Mouse (Mus musculus): ENCODE data around the gene Ddx17. TPM values are rescaled to one million over a fixed set of nuclear protein-coding genes. Genes with fewer than 3 reads are reported as not detected.

The Ddx17 gene
- polyA plus RNA-seq (2012; rRNA removed) (71.4 and 104 TPM in 2 replicates), polyA plus RNA-seq (2014; fragmentation: Nextera tagmentation; extraction: Ambion mirVana) (13.9 and 19.0 TPM in 2 replicates)

DNA sequence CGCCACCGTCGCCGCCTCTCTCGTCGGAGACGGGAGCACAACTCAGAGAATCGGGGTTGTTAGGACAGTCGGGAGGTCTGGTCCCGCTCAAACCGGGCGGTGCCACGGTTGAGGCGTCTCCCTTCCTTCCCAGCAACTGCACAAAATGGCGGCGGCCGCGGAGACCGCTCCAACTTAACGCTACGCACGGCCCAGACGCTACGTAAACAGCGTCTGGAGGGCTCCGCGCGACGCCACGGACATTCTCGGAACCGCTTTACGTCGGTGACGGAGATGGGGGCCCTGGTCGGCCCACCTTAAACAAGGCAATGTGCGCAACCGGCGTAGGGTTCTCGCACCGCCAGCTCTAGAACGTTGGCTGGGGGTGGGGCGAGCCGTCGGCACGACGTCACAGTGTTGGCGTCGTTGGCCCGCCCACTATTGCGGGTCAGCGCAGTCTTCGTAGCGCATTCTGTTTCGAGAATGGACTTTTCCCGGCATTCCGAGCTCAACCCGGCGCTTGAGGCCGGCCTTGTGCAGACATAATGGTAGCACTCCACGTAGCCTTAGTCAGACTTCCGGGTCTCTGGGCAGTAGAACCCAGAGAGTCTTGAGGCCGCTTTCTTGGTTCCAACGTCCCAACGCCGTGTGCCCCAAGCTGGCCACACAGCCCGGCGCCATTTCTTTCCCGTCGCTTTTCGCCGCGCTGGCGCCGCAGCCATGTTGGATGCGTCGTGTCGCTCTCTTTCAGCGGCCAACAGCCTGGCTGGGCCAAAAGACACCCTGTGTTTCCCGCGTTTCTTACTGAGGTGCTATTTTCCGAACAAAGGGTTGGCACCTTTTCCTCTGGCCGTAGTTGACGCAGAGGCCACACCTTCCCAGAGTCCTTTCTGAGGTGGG, at the start of gene Ddx17:
Gene Ddx17 (minus strand): TSS at position 332 of the 879 bp plus-strand sequence.
- no peak for TF ChIP-seq CTCF (IDR thresholded peaks at IDR 0.05; ENCODE audit: low read depth)
- TF ChIP-seq EP300 (IDR thresholded peaks at IDR 0.05; ENCODE audit: low read depth) = peak; percentile 82
- Histone ChIP-seq H3K4me1 (replicated peaks; ENCODE audit: control insufficient read depth in 2 of 2, insufficient read depth in 2 of 2, low read length in 1 of 2) (peaks cover 6 to 14% of the 10 kb centered on the region in 2 experiments), H3K4me3 (ENCODE audit: insufficient read depth in 1 of 2, low read depth in 2 of 2, low read length in 2 of 2) (peak within 1 kb of the TSS; percentile 73 to 83), H3K4me2 (ENCODE audit: low read depth) (peak within 1 kb of the TSS; percentile 87), H3K9me3 (ENCODE audit: control insufficient read depth, low read length) (no peaks in the 10 kb centered on the region), H3K27me3 (ENCODE audit: control insufficient read depth, insufficient read depth, low read length) (no peaks in the 10 kb centered on the region), H3K36me3 (replicated peaks; ENCODE audit: control insufficient read depth, insufficient read depth, low read depth) (peaks cover 27% of the 10 kb centered on the region), H3K27ac (peak within 1 kb of the TSS; percentile 76), H3K9ac (replicated peaks) (peak within 1 kb of the TSS; percentile 83)
- WGBS (ENCODE audit: insufficient replicate concordance) = 4% methylated on average over 84 of the region's 84 CpGs
- peak; percentile 89 to 91 (median 91) for DNase-seq (ENCODE audit: low read depth in 3 of 3, low spot score in 3 of 3)
- peak; percentile 93 for ATAC-seq (ENCODE audit: insufficient read depth)

DNA sequence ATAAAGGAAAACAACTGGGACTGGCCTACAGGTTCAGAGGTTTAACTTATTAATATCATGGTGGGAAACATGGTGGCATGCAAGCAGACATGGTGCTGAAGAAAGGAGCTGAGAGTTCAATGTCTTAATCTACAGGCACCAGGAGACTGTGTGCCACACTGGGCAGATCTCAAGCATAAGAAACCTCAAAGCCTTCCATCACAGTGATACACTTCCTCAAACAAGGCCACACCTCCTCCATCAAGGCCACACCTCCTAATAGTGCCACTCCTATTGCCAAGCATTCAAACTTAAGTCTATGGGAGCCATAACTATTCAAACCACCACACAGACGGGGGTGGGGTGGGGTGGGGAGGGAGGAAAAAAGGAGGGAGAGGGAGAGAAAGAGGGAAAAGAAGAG, 35.0 kb upstream of the Ddx17 start:
- Histone ChIP-seq H3K9ac (replicated peaks) (no peak overlapping the region), H3K4me2 (ENCODE audit: low read depth) (no peak overlapping the region), H3K4me3 (ENCODE audit: insufficient read depth in 1 of 2, low read depth in 2 of 2, low read length in 2 of 2) (no peak overlapping the region), H3K4me1 (replicated peaks; ENCODE audit: control insufficient read depth in 2 of 2, insufficient read depth in 2 of 2, low read length in 1 of 2) (no peaks in the 10 kb centered on the region), H3K27me3 (ENCODE audit: control insufficient read depth, insufficient read depth, low read length) (no peaks in the 10 kb centered on the region), H3K36me3 (replicated peaks; ENCODE audit: control insufficient read depth, insufficient read depth, low read depth) (no peaks in the 10 kb centered on the region), H3K27ac (no peak overlapping the region), H3K9me3 (ENCODE audit: control insufficient read depth, low read length) (no peaks in the 10 kb centered on the region)
- TF ChIP-seq EP300 (IDR thresholded peaks at IDR 0.05; ENCODE audit: low read depth) (no peak), CTCF (IDR thresholded peaks at IDR 0.05; ENCODE audit: low read depth) (no peak)
- DNase-seq (ENCODE audit: low read depth in 3 of 3, low spot score in 3 of 3) (no peak), ATAC-seq (ENCODE audit: insufficient read depth) (no peak)
- 33% methylated on average over 1 of the region's 1 CpGs for WGBS (ENCODE audit: insufficient replicate concordance)

DNA sequence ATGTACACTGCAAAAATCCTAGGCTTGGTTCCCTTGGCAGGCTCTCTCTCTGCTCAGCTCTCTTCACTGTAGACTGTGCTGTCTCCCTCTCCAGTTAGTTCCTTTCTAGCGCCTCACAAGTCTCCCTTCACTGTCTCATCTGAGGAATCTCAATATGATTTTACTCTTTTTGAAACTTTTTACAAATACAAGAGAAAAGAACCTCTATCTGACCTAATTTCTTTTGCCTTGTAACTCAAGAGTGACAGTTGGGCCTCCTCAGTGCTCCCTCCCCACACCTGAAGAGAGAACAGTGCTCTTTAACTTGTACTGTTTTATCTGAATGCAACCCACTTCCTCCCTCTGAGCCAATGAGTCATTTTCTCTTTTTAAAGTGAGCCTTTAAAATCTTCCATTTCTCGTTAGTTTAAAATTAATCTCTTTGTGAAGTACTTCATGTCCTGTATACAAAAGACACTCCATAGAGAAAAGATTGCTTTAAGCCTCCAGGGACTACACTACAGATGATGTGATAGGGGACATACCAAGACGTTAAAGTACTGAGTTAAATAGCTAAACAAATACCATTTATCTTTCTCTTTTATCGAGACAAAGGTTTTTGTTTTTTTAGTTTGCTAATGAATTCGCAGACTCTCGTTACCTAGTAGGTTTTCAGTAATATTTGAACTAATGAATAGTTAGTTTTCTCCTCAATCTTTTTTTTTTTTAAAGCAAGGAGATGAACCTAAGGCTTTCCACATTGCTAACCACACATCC, 31.3 kb upstream of the Ddx17 start:
- DNase-seq (ENCODE audit: low read depth in 3 of 3, low spot score in 3 of 3) (no peak), ATAC-seq (ENCODE audit: insufficient read depth) (no peak)
- no peaks in the 10 kb centered on the region for H3K36me3 ChIP-seq (replicated peaks; ENCODE audit: control insufficient read depth, insufficient read depth, low read depth)
- no peak overlapping the region for H3K27ac ChIP-seq
- no peaks in the 10 kb centered on the region for H3K4me1 ChIP-seq (replicated peaks; ENCODE audit: control insufficient read depth in 2 of 2, insufficient read depth in 2 of 2, low read length in 1 of 2)
- no peak overlapping the region for H3K9ac ChIP-seq (replicated peaks)
- no peaks in the 10 kb centered on the region for H3K9me3 ChIP-seq (ENCODE audit: control insufficient read depth, low read length)
- H3K27me3 ChIP-seq (ENCODE audit: control insufficient read depth, insufficient read depth, low read length) = no peaks in the 10 kb centered on the region
- 35% methylated on average over 6 of the region's 6 CpGs for WGBS (ENCODE audit: insufficient replicate concordance)
- no peak overlapping the region for H3K4me2 ChIP-seq (ENCODE audit: low read depth)
- H3K4me3 ChIP-seq (ENCODE audit: insufficient read depth in 1 of 2, low read depth in 2 of 2, low read length in 2 of 2) = no peak overlapping the region
- TF ChIP-seq EP300 (IDR thresholded peaks at IDR 0.05; ENCODE audit: low read depth) (no peak), CTCF (IDR thresholded peaks at IDR 0.05; ENCODE audit: low read depth) (no peak)

DNA sequence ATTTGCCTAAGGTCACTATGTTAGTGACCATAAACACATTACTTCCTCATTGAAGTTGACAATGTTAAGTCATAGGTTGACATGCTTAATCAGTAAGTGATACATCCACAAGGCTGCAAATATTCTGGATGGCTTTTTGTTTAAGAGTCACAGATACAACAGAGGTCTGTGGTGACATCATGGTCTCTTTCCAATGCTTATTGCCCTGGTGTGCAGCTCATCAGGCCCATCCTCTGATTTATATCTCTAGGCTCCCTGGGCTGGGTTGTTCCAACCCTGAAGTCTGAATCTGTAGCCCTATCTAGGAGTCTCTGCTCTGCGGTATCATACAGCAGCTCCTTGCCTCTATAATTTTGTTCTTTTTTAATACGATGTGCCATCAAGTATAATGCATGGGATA, 30.4 kb upstream of the Ddx17 start:
- H3K9ac ChIP-seq (replicated peaks) = no peak overlapping the region
- no peak overlapping the region for H3K4me3 ChIP-seq (ENCODE audit: insufficient read depth in 1 of 2, low read depth in 2 of 2, low read length in 2 of 2)
- no peak for ATAC-seq (ENCODE audit: insufficient read depth)
- H3K4me2 ChIP-seq (ENCODE audit: low read depth) = no peak overlapping the region
- H3K4me1 ChIP-seq (replicated peaks; ENCODE audit: control insufficient read depth in 2 of 2, insufficient read depth in 2 of 2, low read length in 1 of 2) = no peaks in the 10 kb centered on the region
- H3K27ac ChIP-seq = no peak overlapping the region
- DNase-seq (ENCODE audit: low read depth in 3 of 3, low spot score in 3 of 3) = no peak
- no peaks in the 10 kb centered on the region for H3K36me3 ChIP-seq (replicated peaks; ENCODE audit: control insufficient read depth, insufficient read depth, low read depth)
- H3K9me3 ChIP-seq (ENCODE audit: control insufficient read depth, low read length) = no peaks in the 10 kb centered on the region
- 56% methylated on average over 2 of the region's 2 CpGs for WGBS (ENCODE audit: insufficient replicate concordance)
- TF ChIP-seq CTCF (IDR thresholded peaks at IDR 0.05; ENCODE audit: low read depth) = no peak
- TF ChIP-seq EP300 (IDR thresholded peaks at IDR 0.05; ENCODE audit: low read depth) = no peak
- no peaks in the 10 kb centered on the region for H3K27me3 ChIP-seq (ENCODE audit: control insufficient read depth, insufficient read depth, low read length)

All from liver, embryonic 14.5 days (tissue).